Mouse (Mus musculus): ENCODE data around the gene Dynlrb2.
A peak's percentile ranks its signal among the peaks of the same experiment; 100 is the strongest.

Gene Dynlrb2

GRCm38 (mm10) chr8:116504477-116505120 is at the start of gene Dynlrb2:
Dynlrb2 (plus strand) TSS chr8:116504974.
- DNase-seq (ENCODE audit: low spot score) = peak; percentile 98

DNA sequence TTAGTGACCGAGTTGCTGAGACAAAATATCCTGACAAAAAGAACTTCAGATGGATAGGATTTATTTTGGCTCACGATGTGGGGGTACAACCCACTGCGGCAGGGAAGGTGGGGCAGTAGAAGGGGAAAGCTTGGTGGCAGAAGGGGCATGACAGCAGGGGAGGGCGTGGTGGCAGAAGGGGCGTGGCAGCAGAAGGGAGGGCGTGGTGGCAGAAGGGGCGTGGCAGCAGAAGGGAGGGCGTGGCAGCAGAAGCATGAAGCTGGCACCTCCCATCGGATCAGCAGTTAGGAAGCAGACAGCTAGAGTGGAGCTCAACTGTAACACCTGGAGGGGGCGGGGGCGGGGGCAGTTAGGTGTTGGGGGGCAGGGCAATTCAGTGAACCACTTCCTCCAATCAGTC is 46.2 kb upstream of the Dynlrb2 start:
- DNase-seq (ENCODE audit: low spot score) = no peak

DNA sequence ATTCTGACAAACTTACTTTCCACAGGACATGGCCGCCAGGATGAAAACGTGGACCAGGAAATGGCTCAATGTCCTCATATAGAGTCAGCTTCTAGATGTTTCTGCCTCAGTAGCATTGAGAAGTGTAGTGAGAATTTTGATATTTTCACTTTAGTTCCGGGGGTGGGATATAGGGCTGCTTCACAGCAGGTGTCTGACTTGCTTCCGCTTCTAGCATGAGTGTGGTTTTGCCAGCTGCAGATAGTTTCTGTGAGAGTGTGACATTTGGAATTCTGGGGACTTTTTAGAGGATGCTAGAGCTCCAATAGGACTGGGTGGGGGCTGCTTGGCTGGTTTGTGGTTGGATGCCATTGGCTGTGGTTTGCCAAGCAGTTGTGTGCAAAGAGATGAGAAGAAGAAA is 43.3 kb upstream of the Dynlrb2 start:
- no peak for DNase-seq (ENCODE audit: low spot score)

- no peak for DNase-seq (ENCODE audit: low spot score)
Observed at GRCm38 (mm10) chr8:116466586-116466985, 38.2 kb upstream of the Dynlrb2 start.

DNA sequence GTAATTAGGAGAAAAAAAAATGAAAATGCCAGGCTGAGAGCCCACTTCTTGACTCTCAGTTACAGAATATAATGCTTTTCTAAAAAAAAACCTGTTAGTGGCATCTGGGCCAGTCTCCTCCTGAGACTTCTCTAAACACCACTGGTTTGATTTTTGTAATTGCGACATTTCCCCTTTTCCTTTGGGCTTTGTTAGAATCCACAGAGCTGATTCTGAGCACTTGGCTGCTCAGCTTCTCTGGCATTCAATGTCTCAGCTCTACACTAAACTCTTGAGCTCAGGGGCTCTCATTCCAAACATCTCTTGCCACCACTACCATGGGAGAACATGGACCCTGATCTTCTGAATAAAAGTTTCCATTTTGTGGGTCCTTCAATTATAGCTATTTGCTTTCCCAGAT is 37.7 kb upstream of the Dynlrb2 start:
- DNase-seq (ENCODE audit: low spot score) = no peak

- no peak for DNase-seq (ENCODE audit: low spot score)
Observed at GRCm38 (mm10) chr8:116477941-116478340, 26.8 kb upstream of the Dynlrb2 start.

DNA sequence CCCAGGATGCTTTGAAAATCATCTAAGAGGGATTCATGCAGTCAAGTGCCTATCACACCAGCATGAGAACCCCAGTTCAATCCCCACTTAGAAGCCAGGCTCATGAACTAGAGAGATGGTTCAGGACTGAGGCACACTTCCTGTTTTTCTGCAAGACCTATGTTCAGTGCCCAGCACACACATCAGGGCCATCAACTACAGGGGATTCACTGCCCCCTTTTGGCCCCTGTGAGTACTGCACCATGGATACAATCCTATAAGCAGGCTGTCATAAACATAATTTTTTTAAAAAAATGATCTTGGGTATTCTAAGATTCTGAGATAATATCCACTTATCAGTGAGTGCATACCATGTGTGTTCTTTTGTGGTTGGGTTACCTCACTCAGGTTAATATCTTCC is 26.1 kb upstream of the Dynlrb2 start:
- no peak for DNase-seq (ENCODE audit: low spot score)

DNA sequence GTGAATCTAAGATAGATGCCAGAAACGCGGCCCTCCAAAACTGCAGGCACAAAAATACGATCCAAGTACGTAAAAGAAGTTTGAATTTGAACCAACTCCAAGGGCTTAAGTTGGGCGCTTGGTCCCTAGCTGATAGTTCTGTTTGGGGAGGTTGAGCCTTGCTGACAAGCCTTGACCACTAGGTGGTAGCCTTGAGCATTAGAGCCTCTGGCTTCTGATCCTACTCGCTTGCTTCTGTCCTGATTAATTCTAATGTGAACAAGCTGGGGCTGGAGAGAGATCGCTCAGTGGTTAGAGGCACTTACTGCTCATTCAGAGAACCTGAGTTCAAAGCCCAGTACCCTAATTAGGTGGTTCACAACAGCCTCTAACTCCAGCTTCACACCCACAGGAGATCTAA is 23.9 kb upstream of the Dynlrb2 start:
- peak; percentile 92 for DNase-seq (ENCODE audit: low spot score)

DNA sequence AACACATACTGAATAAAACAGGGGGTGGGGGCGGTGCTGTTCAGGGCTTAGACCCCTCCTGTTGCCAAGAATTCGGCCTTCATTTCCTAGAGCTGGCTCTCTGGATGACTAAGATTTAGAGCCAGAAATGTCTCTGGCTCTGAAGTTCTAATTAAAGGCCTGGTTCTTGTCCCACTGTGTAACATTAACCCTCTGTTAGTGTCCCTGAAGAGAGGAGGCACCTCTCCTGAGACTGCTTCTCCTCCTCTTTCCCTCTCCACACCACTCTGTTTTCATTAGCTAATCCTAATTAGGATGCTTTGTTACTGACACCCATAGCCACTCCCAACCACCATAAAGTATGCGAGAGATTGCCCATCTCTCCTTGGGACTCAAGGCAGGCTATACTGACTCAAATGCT is 22.0 kb upstream of the Dynlrb2 start:
- no peak for DNase-seq (ENCODE audit: low spot score)

DNA sequence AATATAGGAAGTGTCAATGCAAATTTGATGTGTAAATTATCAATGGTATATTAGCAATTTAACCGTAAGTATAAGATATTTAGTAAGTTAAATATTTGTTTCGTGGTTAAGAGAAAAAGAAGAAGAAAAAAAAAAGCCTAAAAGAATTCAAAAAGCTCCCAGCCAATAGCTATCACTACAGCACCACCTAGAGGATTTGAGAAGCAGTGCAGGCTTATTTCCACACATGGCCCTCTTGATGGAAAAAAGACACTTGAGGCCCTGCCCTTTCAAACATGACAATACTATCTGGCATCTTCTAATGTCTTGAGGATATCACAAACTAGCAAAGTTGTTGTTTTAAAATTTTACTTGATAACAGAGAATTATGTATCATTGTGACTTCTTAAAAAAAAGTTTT is 20.7 kb upstream of the Dynlrb2 start:
- DNase-seq (ENCODE audit: low spot score) = peak; percentile 83

DNA sequence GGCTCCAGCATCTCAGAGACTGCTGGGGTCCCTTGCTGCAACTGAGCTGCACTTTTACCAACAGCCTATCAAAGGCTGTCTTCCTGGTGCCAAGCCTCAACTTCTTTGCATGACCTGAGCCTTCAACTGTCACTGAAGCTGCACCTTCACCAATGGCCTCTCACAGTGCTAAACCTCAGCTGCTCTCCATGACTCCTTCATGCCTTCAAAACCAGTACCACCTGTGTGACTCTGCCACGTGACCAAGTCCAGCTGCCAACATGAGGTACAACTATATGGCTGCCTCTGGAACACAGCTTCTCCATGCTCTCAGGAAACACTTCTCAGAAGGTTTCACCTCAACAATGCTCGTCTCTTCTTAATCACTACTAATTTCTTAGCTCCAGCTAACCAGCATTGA is 16.2 kb upstream of the Dynlrb2 start:
- DNase-seq (ENCODE audit: low spot score) = no peak

DNA sequence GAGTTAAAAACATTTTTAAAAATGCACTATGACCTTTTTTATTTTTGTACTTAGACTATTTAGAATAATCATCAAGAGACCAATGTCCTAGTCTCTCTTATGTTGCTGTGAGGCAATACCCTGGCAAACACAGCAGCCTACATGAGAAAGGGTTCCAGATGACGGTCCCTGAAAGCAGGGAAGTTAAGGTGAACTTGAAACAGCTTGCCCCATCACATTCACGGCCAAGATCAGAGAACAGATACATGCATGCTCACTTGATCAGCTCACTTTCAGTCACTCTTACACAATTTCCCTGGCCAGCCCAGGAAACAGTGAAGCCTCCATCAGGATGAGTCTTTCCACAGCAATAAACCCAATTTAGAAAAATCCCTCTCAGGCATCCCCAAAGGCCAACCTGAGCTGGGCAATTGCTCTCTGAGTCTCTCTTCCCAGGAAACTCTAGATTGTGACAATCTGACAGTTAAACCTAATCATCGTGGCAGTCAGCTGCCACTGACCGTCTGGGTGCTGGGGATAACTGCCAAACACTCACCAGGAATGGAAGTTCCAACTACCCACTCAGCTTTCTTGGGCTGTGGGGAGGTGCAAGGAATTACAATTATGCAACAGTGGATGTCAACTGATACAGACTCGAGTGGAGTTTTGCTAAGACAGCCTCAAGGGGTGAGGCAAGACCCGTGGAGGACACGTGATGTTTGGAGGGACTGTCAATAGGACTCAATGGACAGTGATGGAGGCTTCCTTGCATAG is 4.5 kb upstream of the Dynlrb2 start:
- no peak for DNase-seq (ENCODE audit: low spot score)

- no peak for DNase-seq (ENCODE audit: low spot score)
Observed at GRCm38 (mm10) chr8:116508721-116509120, 3.9 kb downstream of the Dynlrb2 start.

GRCm38 (mm10) chr8:116509247-116509646 is 4.5 kb downstream of the Dynlrb2 start:
- no peak for DNase-seq (ENCODE audit: low spot score)

GRCm38 (mm10) chr8:116519676-116520075 is 14.9 kb downstream of the Dynlrb2 start:
- DNase-seq (ENCODE audit: low spot score) = no peak

DNA sequence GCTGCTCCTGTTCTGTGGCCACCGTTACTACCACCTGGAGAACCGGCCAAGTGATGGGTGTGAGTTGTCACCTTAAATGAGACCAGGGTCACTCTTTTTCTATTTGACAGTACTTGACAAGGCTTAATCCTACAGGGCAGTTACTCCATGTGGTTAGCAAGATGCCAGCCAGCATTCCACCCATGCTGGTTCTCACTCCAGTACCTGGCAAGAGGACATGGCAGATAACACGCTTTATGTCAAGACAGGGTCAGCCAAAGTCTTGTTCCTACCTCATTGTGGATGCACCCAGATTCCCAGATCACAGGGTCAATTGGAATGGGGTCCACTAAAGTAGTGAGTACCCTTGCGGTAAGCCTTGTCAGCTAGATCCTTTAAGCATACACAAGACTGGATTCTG is 16.4 kb downstream of the Dynlrb2 start:
- no peak for DNase-seq (ENCODE audit: low spot score)

GRCm38 (mm10) chr8:116521641-116522040 is 16.9 kb downstream of the Dynlrb2 start:
- no peak for DNase-seq (ENCODE audit: low spot score)

GRCm38 (mm10) chr8:116522104-116522767 is 17.5 kb downstream of the Dynlrb2 start:
- no peak for DNase-seq (ENCODE audit: low spot score)

GRCm38 (mm10) chr8:116524915-116525314 is 20.1 kb downstream of the Dynlrb2 start:
- no peak for DNase-seq (ENCODE audit: low spot score)

DNA sequence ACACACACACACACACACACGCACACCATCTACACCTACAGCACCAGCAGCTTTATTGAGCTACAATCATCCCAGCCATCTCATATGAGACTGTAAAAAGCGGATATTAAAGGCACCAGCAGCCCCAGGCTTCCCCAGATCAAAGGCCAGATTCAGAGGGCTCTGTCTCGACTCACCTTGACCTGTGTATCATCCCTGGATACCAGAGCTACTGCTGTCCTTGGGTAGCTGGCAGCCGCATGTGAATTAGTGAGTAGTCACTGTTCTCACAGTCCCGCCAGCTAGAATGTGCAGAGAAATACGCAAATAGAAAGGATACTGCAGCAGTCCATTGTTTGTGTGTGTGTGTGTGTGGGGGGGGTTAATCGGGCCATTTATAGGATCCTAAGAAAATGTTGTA is 24.0 kb downstream of the Dynlrb2 start:
- no peak for DNase-seq (ENCODE audit: low spot score)

DNA sequence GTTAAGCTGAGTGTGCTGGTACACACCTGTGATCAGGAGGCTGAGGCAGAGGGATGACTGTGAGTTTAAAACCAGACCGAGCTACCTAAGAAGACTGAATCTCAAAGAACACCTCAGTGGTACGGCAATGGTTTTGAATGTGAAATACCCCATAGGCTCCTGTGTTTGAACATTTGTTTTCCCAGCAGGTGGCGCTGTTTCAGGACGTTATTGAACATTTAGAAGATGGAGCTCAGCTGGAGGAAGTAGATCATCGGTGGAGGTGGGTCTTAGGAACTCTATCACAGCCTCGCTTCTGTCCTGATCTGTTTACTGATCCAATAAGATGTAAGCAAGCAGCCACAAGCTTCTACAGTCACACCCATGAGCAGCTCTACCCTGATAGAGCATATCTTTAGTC is 28.3 kb downstream of the Dynlrb2 start:
- DNase-seq (ENCODE audit: low spot score) = no peak

GRCm38 (mm10) chr8:116536786-116537185 is 32.0 kb downstream of the Dynlrb2 start:
- no peak for DNase-seq (ENCODE audit: low spot score)

DNA sequence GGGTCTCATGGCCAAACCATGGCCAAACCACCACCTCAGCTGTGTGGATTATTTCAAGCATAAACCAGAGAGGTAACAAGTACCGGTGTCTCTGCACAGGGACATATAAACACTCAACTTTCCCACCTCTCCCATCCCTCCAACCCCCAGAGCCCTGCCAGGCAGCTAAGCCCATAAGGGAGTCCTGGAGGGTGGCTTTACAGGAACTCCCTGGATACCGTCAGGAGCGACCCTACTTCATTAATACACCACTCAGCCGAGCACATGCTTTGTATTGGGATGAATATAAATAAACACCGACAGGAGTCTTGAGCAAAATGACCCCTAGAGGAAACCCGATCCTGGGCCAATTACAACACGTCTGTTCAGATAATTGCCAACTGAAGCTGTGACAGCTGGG is 34.0 kb downstream of the Dynlrb2 start:
- peak; percentile 12 for DNase-seq (ENCODE audit: low spot score)
